Mouse (Mus musculus) ES-Bruce4 (cell line): ENCODE data around the gene Mgrn1.

Experiments used
- CTCF ChIP-seq: IDR thresholded peaks from one replicate; pipeline ENCODE4 v1.8.1; 2011; ENCODE audit warnings: low read depth, low read length
- EP300 ChIP-seq: IDR thresholded peaks from 2 replicates; pipeline ENCODE4 v1.6.1; 2011; ENCODE audit warnings: low read depth, low read length; ENCODE audit not compliant: insufficient read depth
- POLR2A ChIP-seq: IDR thresholded peaks from one replicate; pipeline ENCODE4 v1.8.1; 2011; ENCODE audit warnings: low read length; ENCODE audit not compliant: insufficient read depth

DNA sequence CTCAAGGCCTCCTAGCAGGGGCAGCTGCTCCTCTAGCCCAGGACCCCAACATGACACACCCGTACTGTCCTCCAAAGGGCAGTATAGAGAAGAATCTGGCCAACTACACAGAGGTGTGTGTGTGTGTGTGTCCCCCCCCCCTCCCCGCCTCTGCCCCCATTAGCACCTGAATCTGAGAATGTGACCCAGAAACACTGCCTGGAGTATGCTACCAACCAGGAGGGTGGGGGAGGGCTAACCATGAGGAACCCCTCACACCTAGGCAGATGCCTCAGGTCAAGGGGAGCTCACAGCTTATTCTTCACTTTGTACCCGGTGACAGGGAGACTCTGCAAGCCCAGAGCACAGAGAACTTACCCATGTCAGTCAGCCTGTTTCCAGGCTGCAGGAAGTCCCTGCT, 8.3 kb upstream of the Mgrn1 start:
- no peak for TF ChIP-seq POLR2A
- no peak for TF ChIP-seq CTCF
- no peak for TF ChIP-seq EP300
